Mouse (Mus musculus): ENCODE results near the gene Rfpl4b. TPM values are rescaled to one million over a fixed set of nuclear protein-coding genes. Genes with fewer than 3 reads are reported as not detected.

Rfpl4b gene
- total and polyA plus RNA-seq, 3 experiments: 0.16 TPM; not detected in 2

- Histone ChIP-seq H3K4me1 (ENCODE audit: insufficient read depth, low read depth, low read length) (no peaks in the 10 kb centered on the region), H3K9me3 (replicated peaks) (no peaks in the 10 kb centered on the region), H3K4me3 (ENCODE audit: low read depth, low read length) (no peak overlapping the region), H3K27me3 (ENCODE audit: insufficient read depth, low read length) (no peaks in the 10 kb centered on the region), H3K36me3 (replicated peaks) (no peaks in the 10 kb centered on the region)
- DNase-seq (ENCODE audit: low spot score) (no peak), ATAC-seq (ENCODE audit: extremely low read depth, insufficient number of reproducible peaks, low FRiP score, poor library complexity, severe bottlenecking) (no peak)
- TF ChIP-seq TAL1 (conservative IDR thresholded peaks at IDR 0.05; ENCODE audit: low read depth, low read length) (no peak), GATA1 (IDR thresholded peaks at IDR 0.05; ENCODE audit: borderline replicate concordance, low read length) (no peak), CTCF (IDR thresholded peaks at IDR 0.05; ENCODE audit: low read depth, low read length) (no peak), POLR2AphosphoS5 (IDR thresholded peaks at IDR 0.05; ENCODE audit: insufficient replicate concordance, low read depth, low read length) (no peak), GATA2 (IDR thresholded peaks at IDR 0.05; ENCODE audit: borderline replicate concordance, low read depth, low read length) (no peak)
These were observed 15.5 kb downstream of the Rfpl4b start for GRCm38 (mm10) chr10:38806056-38806455.

- Histone ChIP-seq H3K27me3 (ENCODE audit: insufficient read depth, low read length) (no peaks in the 10 kb centered on the region), H3K9me3 (replicated peaks) (no peaks in the 10 kb centered on the region), H3K4me1 (ENCODE audit: insufficient read depth, low read depth, low read length) (no peaks in the 10 kb centered on the region), H3K36me3 (replicated peaks) (no peaks in the 10 kb centered on the region), H3K4me3 (ENCODE audit: low read depth, low read length) (no peak overlapping the region)
- no peak for ATAC-seq (ENCODE audit: extremely low read depth, insufficient number of reproducible peaks, low FRiP score, poor library complexity, severe bottlenecking)
- no peak for DNase-seq (ENCODE audit: low spot score)
- no peak for TF ChIP-seq TAL1 (conservative IDR thresholded peaks at IDR 0.05; ENCODE audit: low read depth, low read length)
These were observed 17.5 kb downstream of the Rfpl4b start for GRCm38 (mm10) chr10:38804047-38804446.

GRCm38 (mm10) chr10:38803304-38803703 is 18.3 kb downstream of the Rfpl4b start:
- Histone ChIP-seq H3K36me3 (replicated peaks) (no peaks in the 10 kb centered on the region), H3K9me3 (replicated peaks) (no peaks in the 10 kb centered on the region), H3K27me3 (ENCODE audit: insufficient read depth, low read length) (no peaks in the 10 kb centered on the region), H3K4me3 (ENCODE audit: low read depth, low read length) (no peak overlapping the region), H3K4me1 (ENCODE audit: insufficient read depth, low read depth, low read length) (no peaks in the 10 kb centered on the region)
- TF ChIP-seq POLR2AphosphoS5 (IDR thresholded peaks at IDR 0.05; ENCODE audit: insufficient replicate concordance, low read depth, low read length) (no peak), GATA1 (IDR thresholded peaks at IDR 0.05; ENCODE audit: borderline replicate concordance, low read length) (no peak), GATA2 (IDR thresholded peaks at IDR 0.05; ENCODE audit: borderline replicate concordance, low read depth, low read length) (no peak), CTCF (IDR thresholded peaks at IDR 0.05; ENCODE audit: low read depth, low read length) (no peak), TAL1 (conservative IDR thresholded peaks at IDR 0.05; ENCODE audit: low read depth, low read length) (no peak)
- ATAC-seq (ENCODE audit: extremely low read depth, insufficient number of reproducible peaks, low FRiP score, poor library complexity, severe bottlenecking) (no peak), DNase-seq (ENCODE audit: low spot score) (no peak)

GRCm38 (mm10) chr10:38788612-38789011 is 33.0 kb downstream of the Rfpl4b start:
- Histone ChIP-seq H3K4me3 (ENCODE audit: low read depth, low read length) (no peak overlapping the region), H3K9me3 (replicated peaks) (no peaks in the 10 kb centered on the region), H3K27me3 (ENCODE audit: insufficient read depth, low read length) (no peaks in the 10 kb centered on the region), H3K4me1 (ENCODE audit: insufficient read depth, low read depth, low read length) (no peaks in the 10 kb centered on the region), H3K36me3 (replicated peaks) (no peaks in the 10 kb centered on the region)
- ATAC-seq (ENCODE audit: extremely low read depth, insufficient number of reproducible peaks, low FRiP score, poor library complexity, severe bottlenecking) (no peak), DNase-seq (ENCODE audit: low spot score) (no peak)
- TF ChIP-seq GATA1 (IDR thresholded peaks at IDR 0.05; ENCODE audit: borderline replicate concordance, low read length): no peak
- no peak for TF ChIP-seq GATA2 (IDR thresholded peaks at IDR 0.05; ENCODE audit: borderline replicate concordance, low read depth, low read length)
- no peak for TF ChIP-seq TAL1 (conservative IDR thresholded peaks at IDR 0.05; ENCODE audit: low read depth, low read length)
- TF ChIP-seq POLR2AphosphoS5 (IDR thresholded peaks at IDR 0.05; ENCODE audit: insufficient replicate concordance, low read depth, low read length): no peak
- no peak for TF ChIP-seq CTCF (IDR thresholded peaks at IDR 0.05; ENCODE audit: low read depth, low read length)

Other genes starting within 250 kb of the Rfpl4b start
- not detected in 2 replicates for gene Lama4, start 143.7 kb upstream of the Rfpl4b start, total RNA-seq (2014; fragmentation: Nextera tagmentation)
- gene Lama4, start 143.7 kb upstream of the Rfpl4b start, total RNA-seq (2017): 0.35 and 0.38 TPM in 2 replicates
- gene Lama4, start 143.7 kb upstream of the Rfpl4b start, polyA plus RNA-seq (2012): not detected in 2 replicates